Mouse (Mus musculus): ENCODE measurements around the gene Olfr843.

Gene Olfr843

GRCm38 (mm10) chr9:19251887-19252286 lies at the start of gene Olfr843:
Gene Olfr843 (minus strand): TSS chr9:19251987.
- in situ Hi-C loops (cut with MboI, MseI), result no loop called here
